Mouse (Mus musculus) midbrain, embryonic 13.5 days (tissue): Measurements from ENCODE around the gene Cdhr4. TPM values are rescaled to one million over a fixed set of nuclear protein-coding genes. Genes with fewer than 3 reads are reported as not detected.

Experiments
- ATAC-seq: fragments of 200-750 bp; cut with Nextera tagmentation; 2 replicates; pipeline ENCODE4 v1.8.0; 2017; ENCODE audit warnings: mild to moderate bottlenecking, moderate TSS enrichment, moderate library complexity
- H3K27ac ChIP-seq: fragments of 300-500 bp; sonication (generic); 2 replicates; pipeline ENCODE4 v1.5.1; 2015; ENCODE audit warnings: inconsistent platforms, mild to moderate bottlenecking, moderate library complexity
- H3K27me3 ChIP-seq: fragments of 300-500 bp; sonication (generic); 2 replicates; pipeline ENCODE4 v1.6.1; 2015; ENCODE audit warnings: mild to moderate bottlenecking, inconsistent platforms
- H3K36me3 ChIP-seq: fragments of 300-500 bp; sonication (generic); 2 replicates; pipeline ENCODE4 v1.6.1; 2015; ENCODE audit warnings: mild to moderate bottlenecking, inconsistent platforms
- H3K4me1 ChIP-seq: fragments of 300-500 bp; sonication (generic); replicated peaks from 2 replicates; pipeline ENCODE4 v1.6.1; 2015; ENCODE audit warnings: inconsistent platforms
- H3K4me2 ChIP-seq: fragments of 300-500 bp; sonication (generic); replicated peaks from 2 replicates; pipeline ENCODE4 v1.6.1; 2015; ENCODE audit warnings: moderate library complexity, mild to moderate bottlenecking, inconsistent platforms
- H3K4me3 ChIP-seq: fragments of 300-500 bp; sonication (generic); replicated peaks from 2 replicates; pipeline ENCODE4 v1.5.1; 2015; ENCODE audit warnings: mild to moderate bottlenecking, inconsistent platforms
- H3K9ac ChIP-seq: fragments of 300-500 bp; sonication (generic); replicated peaks from 2 replicates; pipeline ENCODE4 v1.6.1; 2015; ENCODE audit warnings: mild to moderate bottlenecking, inconsistent platforms
- H3K9me3 ChIP-seq: fragments of 300-500 bp; sonication (generic); 2 replicates; pipeline ENCODE4 v1.6.1; 2016; ENCODE audit warnings: mild to moderate bottlenecking, inconsistent platforms
- WGBS: fragments of 180-500 bp; shearing (Covaris S2); methylation state at CpG from one replicate; pipeline ENCODE4 v1.1.7; 2015; 5-methylcytosine and 5-hydroxymethylcytosine counted together
- polyA plus RNA-seq: library from polyadenylated mRNA; unstranded; fragments of >200 nt; fragmentation: Nextera tagmentation; extraction: Ambion mirVana; gene quantifications from 2 replicates; pipeline ENCODE4 v1.2.1, GENCODE M21; 2015

The Cdhr4 gene
- polyA plus RNA-seq, 1 experiment from 2014 or later: 1.8 TPM

GRCm38 (mm10) chr9:108027867-108028266 lies 35.6 kb downstream of the Cdhr4 start:
- Histone ChIP-seq H3K9ac (no peak overlapping the region), H3K27ac (no peak overlapping the region), H3K27me3 (no peaks in the 10 kb centered on the region), H3K4me2 (no peak overlapping the region), H3K4me1 (no peaks in the 10 kb centered on the region), H3K9me3 (no peaks in the 10 kb centered on the region), H3K36me3 (peaks cover 64% of the 10 kb centered on the region), H3K4me3 (no peak overlapping the region)
- 98% methylated on average over 3 of the region's 3 CpGs for WGBS
- no peak for ATAC-seq

- WGBS: 91% methylated on average over 5 of the region's 5 CpGs
- Histone ChIP-seq H3K9ac (no peak overlapping the region), H3K4me2 (no peak overlapping the region), H3K36me3 (peaks cover 64% of the 10 kb centered on the region), H3K4me1 (no peaks in the 10 kb centered on the region), H3K9me3 (no peaks in the 10 kb centered on the region), H3K4me3 (no peak overlapping the region), H3K27ac (no peak overlapping the region), H3K27me3 (no peaks in the 10 kb centered on the region)
- ATAC-seq: no peak
Measured at GRCm38 (mm10) chr9:108032126-108032525, 39.8 kb downstream of the Cdhr4 start.

- Histone ChIP-seq H3K27ac (no peak overlapping the region), H3K4me2 (no peak overlapping the region), H3K9me3 (no peaks in the 10 kb centered on the region), H3K9ac (no peak overlapping the region), H3K36me3 (peaks cover 66% of the 10 kb centered on the region), H3K4me3 (no peak overlapping the region), H3K27me3 (no peaks in the 10 kb centered on the region), H3K4me1 (no peaks in the 10 kb centered on the region)
- 95% methylated on average over 2 of the region's 2 CpGs for WGBS
- ATAC-seq: no peak
Measured at GRCm38 (mm10) chr9:108035331-108036156, 43.2 kb downstream of the Cdhr4 start.

GRCm38 (mm10) chr9:108044751-108045492 lies 52.6 kb downstream of the Cdhr4 start:
- no peak for ATAC-seq
- Histone ChIP-seq H3K4me3 (no peak overlapping the region), H3K27me3 (no peaks in the 10 kb centered on the region), H3K9ac (no peak overlapping the region), H3K36me3 (peaks cover 65% of the 10 kb centered on the region), H3K27ac (no peak overlapping the region), H3K9me3 (no peaks in the 10 kb centered on the region), H3K4me1 (peaks cover 17% of the 10 kb centered on the region), H3K4me2 (no peak overlapping the region)
- 97% methylated on average over 8 of the region's 8 CpGs for WGBS

GRCm38 (mm10) chr9:108046582-108046981 lies 54.3 kb downstream of the Cdhr4 start:
- H3K4me2 ChIP-seq: no peak overlapping the region
- H3K36me3 ChIP-seq: peaks cover 64% of the 10 kb centered on the region
- no peak for ATAC-seq
- H3K4me3 ChIP-seq: no peak overlapping the region
- H3K9ac ChIP-seq: no peak overlapping the region
- no peak overlapping the region for H3K27ac ChIP-seq
- no peaks in the 10 kb centered on the region for H3K27me3 ChIP-seq
- H3K4me1 ChIP-seq: peaks cover 23% of the 10 kb centered on the region
- WGBS: 90% methylated on average over 4 of the region's 4 CpGs
- no peaks in the 10 kb centered on the region for H3K9me3 ChIP-seq

- H3K4me2 ChIP-seq: peak overlapping the region; percentile 80
- no peaks in the 10 kb centered on the region for H3K9me3 ChIP-seq
- peaks cover 58% of the 10 kb centered on the region for H3K36me3 ChIP-seq
- H3K9ac ChIP-seq: peak overlapping the region; percentile 75
- no peak for ATAC-seq
- H3K4me3 ChIP-seq: peak overlapping the region; percentile 72
- peak overlapping the region; percentile 74 for H3K27ac ChIP-seq
- peaks cover 27% of the 10 kb centered on the region for H3K4me1 ChIP-seq
- no peaks in the 10 kb centered on the region for H3K27me3 ChIP-seq
- 53% methylated on average over 17 of the region's 17 CpGs for WGBS
Measured at GRCm38 (mm10) chr9:108047601-108048565, 55.6 kb downstream of the Cdhr4 start.

GRCm38 (mm10) chr9:108048566-108048955 lies 56.3 kb downstream of the Cdhr4 start:
- peak; percentile 59 for ATAC-seq
- Histone ChIP-seq H3K27me3 (no peaks in the 10 kb centered on the region), H3K9ac (peak overlapping the region; percentile 75), H3K4me1 (peaks cover 34% of the 10 kb centered on the region), H3K36me3 (peaks cover 55% of the 10 kb centered on the region), H3K4me3 (peak overlapping the region; percentile 72), H3K27ac (peak overlapping the region; percentile 74), H3K9me3 (no peaks in the 10 kb centered on the region), H3K4me2 (peak overlapping the region; percentile 80)
- 1% methylated on average over 19 of the region's 19 CpGs for WGBS

GRCm38 (mm10) chr9:108049016-108049455 lies 56.7 kb downstream of the Cdhr4 start, which contains the start of gene Gmppb:
Gene Gmppb, plus strand, starts transcription at chr9:108049242.
- Histone ChIP-seq H3K27me3 (no peaks in the 10 kb centered on the region), H3K4me2 (peak within 1 kb of the TSS; percentile 80), H3K9me3 (no peaks in the 10 kb centered on the region), H3K4me1 (peaks cover 35% of the 10 kb centered on the region), H3K36me3 (peaks cover 58% of the 10 kb centered on the region), H3K9ac (peak within 1 kb of the TSS; percentile 75), H3K4me3 (peak within 1 kb of the TSS; percentile 72), H3K27ac (peak within 1 kb of the TSS; percentile 74)
- whole genome bisulfite sequencing: under 1% methylated on average over 39 of the region's 39 CpGs
- peak; percentile 96 for ATAC-seq

Other genes starting within 250 kb of the Cdhr4 start
- 282 and 315 TPM in 2 replicates for gene Rbm5, start 221.5 kb upstream of the Cdhr4 start, polyA plus RNA-seq
- gene Rbm6, start 119.3 kb upstream of the Cdhr4 start, polyA plus RNA-seq: 126 and 132 TPM in 2 replicates
- 21.5 and 23.8 TPM in 2 replicates for gene Mon1a, start 104.3 kb upstream of the Cdhr4 start, polyA plus RNA-seq
- gene Mst1r, start 85.6 kb upstream of the Cdhr4 start, polyA plus RNA-seq: 1.2 and 2.3 TPM in 2 replicates
- not detected in 2 replicates for gene Actl11, start 64.0 kb upstream of the Cdhr4 start, polyA plus RNA-seq
- gene Camkv, start 56.8 kb upstream of the Cdhr4 start, polyA plus RNA-seq: 18.9 and 19.9 TPM in 2 replicates
- 15.0 and 15.1 TPM in 2 replicates for gene Traip, start 42.4 kb upstream of the Cdhr4 start, polyA plus RNA-seq
- 3.5 and 4.7 TPM in 2 replicates for gene Uba7, start 17.0 kb upstream of the Cdhr4 start, polyA plus RNA-seq
- gene Gm20661, start 9.4 kb upstream of the Cdhr4 start, polyA plus RNA-seq: 0.66 and 1.3 TPM in 2 replicates
- gene Inka1, start 6.6 kb upstream of the Cdhr4 start, polyA plus RNA-seq: 13.2 and 13.5 TPM in 2 replicates
- gene Gm20662, start 3.9 kb downstream of the Cdhr4 start, polyA plus RNA-seq: 0.36 and 0.95 TPM in 2 replicates
- gene Ip6k1, start 10.0 kb downstream of the Cdhr4 start, polyA plus RNA-seq: 97.2 and 107 TPM in 2 replicates
- 18.1 and 18.5 TPM in 2 replicates for gene Gmppb, start 56.7 kb downstream of the Cdhr4 start, polyA plus RNA-seq
- gene Amigo3, start 60.7 kb downstream of the Cdhr4 start, polyA plus RNA-seq: 3.0 and 3.3 TPM in 2 replicates
- gene Mst1, start 87.9 kb downstream of the Cdhr4 start, polyA plus RNA-seq: 0.11 and 0.23 TPM in 2 replicates
- 46.2 and 55.6 TPM in 2 replicates for gene Rnf123, start 90.8 kb downstream of the Cdhr4 start, polyA plus RNA-seq
- 56.3 and 62.5 TPM in 2 replicates for gene Apeh, start 102.1 kb downstream of the Cdhr4 start, polyA plus RNA-seq
- gene Bsn, start 197.9 kb downstream of the Cdhr4 start, polyA plus RNA-seq: 7.1 and 8.0 TPM in 2 replicates